Mouse (Mus musculus) G1E (cell line): ENCODE measurements at regions not wholly inside any gene's neighbourhood (a gene's known extent, or its start where the extent isn't known, plus 50 kb on each side); places are given as distances from the start of the nearest gene placed in this dataset.

Experiments
- ATAC-seq: 2 replicates; pipeline ENCODE4 v1.8.0; 2016; ENCODE audit warnings: mild to moderate bottlenecking; ENCODE audit not compliant: insufficient number of reproducible peaks, poor library complexity, low FRiP score, severe bottlenecking; ENCODE audit errors: extremely low read depth
- DNase-seq: peaks from one replicate; pipeline ENCODE4 v3.0.0; 2012; ENCODE audit warnings: low spot score
- H3K27me3 ChIP-seq: 2 replicates; pipeline ENCODE4 v1.6.1; 2012; ENCODE audit warnings: mild to moderate bottlenecking, low read length, inconsistent platforms; ENCODE audit not compliant: insufficient read depth
- H3K36me3 ChIP-seq: replicated peaks from 2 replicates; pipeline ENCODE3; 2012; ENCODE audit warnings: mild to moderate bottlenecking, inconsistent platforms
- H3K4me1 ChIP-seq: 2 replicates; pipeline ENCODE4 v1.6.1; 2012; ENCODE audit warnings: low read depth, low read length, inconsistent platforms, mixed read lengths; ENCODE audit not compliant: insufficient read depth
- H3K4me3 ChIP-seq: 2 replicates; pipeline ENCODE4 v1.5.1; 2012; ENCODE audit warnings: low read depth, mild to moderate bottlenecking, inconsistent platforms, low read length, moderate library complexity, mixed read lengths
- H3K9me3 ChIP-seq: replicated peaks from 2 replicates; pipeline ENCODE4 v1.6.1; 2012; ENCODE audit warnings: inconsistent platforms
- CTCF ChIP-seq: IDR thresholded peaks from 2 replicates; pipeline ENCODE4 v1.5.1; 2012; ENCODE audit warnings: low read depth, low read length, inconsistent platforms, mixed read lengths
- GATA1 ChIP-seq: IDR thresholded peaks from 2 replicates; pipeline ENCODE4 v1.6.1; 2012; ENCODE audit warnings: borderline replicate concordance, low read length, inconsistent platforms, mixed read lengths
- GATA2 ChIP-seq: IDR thresholded peaks from 2 replicates; pipeline ENCODE4 v1.6.1; 2012; ENCODE audit warnings: low read depth, low read length, inconsistent platforms, borderline replicate concordance
- POLR2AphosphoS5 ChIP-seq: IDR thresholded peaks from 2 replicates; pipeline ENCODE4 v1.6.1; 2012; ENCODE audit warnings: low read depth, low read length, inconsistent platforms; ENCODE audit not compliant: insufficient replicate concordance
- TAL1 ChIP-seq: conservative IDR thresholded peaks from 2 replicates; pipeline ENCODE4 v1.6.1; 2012; ENCODE audit warnings: low read depth, low read length, inconsistent platforms, mixed read lengths

DNA sequence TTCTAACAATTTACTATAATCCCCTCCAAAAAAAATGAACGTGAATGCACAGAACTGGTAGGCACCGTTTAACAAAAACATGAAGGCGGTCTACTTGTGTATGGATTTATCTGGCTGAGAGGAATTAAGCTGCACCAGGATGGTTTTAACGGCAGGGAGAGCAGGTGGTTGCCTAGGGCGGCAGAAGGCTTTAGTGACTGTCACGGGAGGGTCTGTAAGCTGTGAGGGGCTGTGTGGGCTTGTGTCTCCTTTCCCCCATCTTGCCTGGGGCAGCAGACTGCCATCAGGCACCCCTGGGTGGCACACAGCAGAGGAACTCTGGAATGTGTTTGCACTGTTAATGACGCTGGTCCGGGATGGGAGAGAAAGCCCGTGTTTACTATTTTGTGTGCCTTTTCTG is 308.6 kb downstream of the Irs2 start:
- DNase-seq (no peak), ATAC-seq (no peak)
- peaks cover 59% of the 10 kb centered on the region for H3K27me3 ChIP-seq
- H3K36me3 ChIP-seq, result no peaks in the 10 kb centered on the region
- no peak overlapping the region for H3K4me3 ChIP-seq
- H3K4me1 ChIP-seq, result peaks cover 10% of the 10 kb centered on the region
- H3K9me3 ChIP-seq, result no peaks in the 10 kb centered on the region
- no peak for TF ChIP-seq TAL1
- TF ChIP-seq GATA1, result no peak
- TF ChIP-seq POLR2AphosphoS5, result no peak
- TF ChIP-seq GATA2, result no peak
- TF ChIP-seq CTCF, result no peak

DNA sequence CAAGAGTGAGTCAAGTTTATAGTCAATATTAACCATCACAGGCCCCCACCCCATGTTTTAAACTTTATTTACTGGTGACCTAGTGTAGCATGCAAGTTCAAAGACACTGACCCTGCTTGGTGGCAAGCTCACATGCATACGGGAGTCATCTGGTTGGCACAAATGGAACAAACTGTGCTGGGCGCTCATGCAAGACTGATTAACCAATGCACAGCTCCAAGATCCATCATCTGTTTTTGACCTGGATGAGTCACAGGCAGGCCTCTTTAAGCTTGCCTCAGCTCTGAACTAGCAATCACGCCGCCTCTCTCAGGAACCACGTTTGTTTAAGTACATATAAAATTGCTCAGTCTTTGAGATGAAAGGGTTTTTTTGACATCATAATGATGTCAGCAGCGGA is 313.1 kb downstream of the Irs2 start:
- ATAC-seq (no peak), DNase-seq (no peak)
- no peaks in the 10 kb centered on the region for H3K9me3 ChIP-seq
- H3K4me1 ChIP-seq, result peaks cover 12% of the 10 kb centered on the region
- no peaks in the 10 kb centered on the region for H3K36me3 ChIP-seq
- peaks cover 53% of the 10 kb centered on the region for H3K27me3 ChIP-seq
- no peak for TF ChIP-seq POLR2AphosphoS5
- H3K4me3 ChIP-seq, result no peak overlapping the region

DNA sequence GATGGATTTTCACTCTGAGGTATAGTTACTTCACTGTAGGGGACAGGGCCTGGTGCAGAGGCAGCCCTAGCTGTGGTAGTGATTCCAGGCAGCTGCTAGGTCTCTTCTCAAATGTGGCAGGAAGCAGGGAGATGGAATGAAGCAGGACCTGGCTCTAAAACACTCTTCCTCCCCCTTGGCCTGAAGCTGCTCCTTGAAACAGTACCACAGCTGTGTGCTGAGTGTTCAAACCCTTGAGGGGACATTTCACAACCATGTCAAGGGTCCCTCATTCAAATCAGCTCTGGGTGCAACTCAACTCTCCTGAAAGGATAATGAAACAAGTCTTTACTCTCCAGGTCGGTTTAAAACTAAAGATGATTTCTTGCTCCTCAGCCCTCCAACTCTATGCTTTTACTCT is 317.6 kb downstream of the Irs2 start:
- no peak for DNase-seq
- TF ChIP-seq POLR2AphosphoS5, result no peak
- no peak for TF ChIP-seq GATA1
- TF ChIP-seq CTCF, result no peak
- TF ChIP-seq GATA2, result no peak
- no peak for TF ChIP-seq TAL1
- Histone ChIP-seq H3K4me3 (no peak overlapping the region), H3K4me1 (peaks cover 18% of the 10 kb centered on the region), H3K36me3 (no peaks in the 10 kb centered on the region), H3K27me3 (peaks cover 55% of the 10 kb centered on the region), H3K9me3 (no peaks in the 10 kb centered on the region)
- no peak for ATAC-seq

DNA sequence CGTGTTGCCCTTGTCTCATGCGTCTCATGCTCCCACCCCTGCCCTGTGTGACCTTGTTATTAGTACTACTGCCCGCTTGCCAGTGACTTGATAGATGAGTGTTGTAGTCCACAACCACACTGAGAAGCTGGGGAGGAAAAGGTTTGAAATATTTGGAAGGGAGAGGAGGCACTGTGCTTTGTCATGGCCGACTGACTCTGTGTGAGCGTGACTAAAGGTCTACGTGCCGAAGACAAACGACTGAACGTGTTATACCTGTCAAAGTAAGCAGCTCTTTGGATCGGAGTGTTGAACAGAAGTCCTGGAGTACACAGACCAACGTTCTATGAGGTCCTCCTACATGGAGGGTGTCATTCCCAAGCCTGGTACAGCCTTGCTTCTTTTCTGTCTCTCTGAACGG is 318.4 kb downstream of the Irs2 start:
- Histone ChIP-seq H3K4me3 (no peak overlapping the region), H3K27me3 (peaks cover 56% of the 10 kb centered on the region), H3K4me1 (peaks cover 21% of the 10 kb centered on the region), H3K9me3 (no peaks in the 10 kb centered on the region), H3K36me3 (no peaks in the 10 kb centered on the region)
- DNase-seq, result no peak
- ATAC-seq, result no peak
- TF ChIP-seq CTCF (no peak), GATA1 (no peak), TAL1 (no peak), POLR2AphosphoS5 (no peak), GATA2 (no peak)

DNA sequence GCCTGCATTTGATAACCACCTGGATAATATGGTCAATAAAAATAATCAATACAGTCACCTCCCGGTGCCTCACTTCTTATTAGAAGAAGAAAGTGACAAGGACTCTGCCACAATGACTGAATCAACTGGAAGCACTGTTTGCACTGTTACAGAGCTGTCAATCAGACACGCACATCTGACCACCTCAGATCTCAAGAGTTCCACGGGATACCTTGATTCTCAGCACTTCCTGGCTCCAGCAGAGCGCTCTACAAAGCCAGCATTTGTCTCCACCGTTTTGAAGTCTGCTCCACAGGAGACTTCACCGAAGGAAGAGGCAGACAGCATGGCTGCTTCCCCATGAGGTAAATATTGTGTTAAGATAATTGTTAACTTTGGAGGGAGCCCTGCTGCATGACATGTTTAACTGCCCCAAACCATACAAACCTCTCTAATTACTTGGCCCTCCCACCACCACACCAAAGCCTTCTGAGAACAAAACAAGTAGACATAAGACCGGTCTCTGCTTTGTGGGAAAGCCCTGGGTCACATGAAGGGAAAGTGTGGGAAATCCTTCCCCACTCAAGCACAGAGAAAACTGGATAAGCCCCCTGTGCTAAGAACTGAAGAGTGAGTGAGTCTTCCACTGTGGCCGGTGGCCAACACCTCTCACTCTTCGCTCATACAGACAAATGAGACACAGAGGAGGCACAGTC is 320.2 kb downstream of the Irs2 start:
- no peak overlapping the region for H3K4me3 ChIP-seq
- no peak for DNase-seq
- no peak for ATAC-seq
- peaks cover 46% of the 10 kb centered on the region for H3K27me3 ChIP-seq
- peaks cover 33% of the 10 kb centered on the region for H3K4me1 ChIP-seq
- no peaks in the 10 kb centered on the region for H3K9me3 ChIP-seq
- no peaks in the 10 kb centered on the region for H3K36me3 ChIP-seq
- no peak for TF ChIP-seq POLR2AphosphoS5
- no peak for TF ChIP-seq CTCF
- no peak for TF ChIP-seq TAL1
- TF ChIP-seq GATA2, result no peak
- TF ChIP-seq GATA1, result no peak
